Mouse (Mus musculus): ENCODE measurements around the gene Antxr1. TPM values are rescaled to one million over a fixed set of nuclear protein-coding genes. Genes with fewer than 3 reads are reported as not detected.

Antxr1 gene
- polyA plus RNA-seq, 1 experiment from 2014 or later: 4.3 TPM

- no peak overlapping the region for H3K27ac ChIP-seq
- H3K9ac ChIP-seq: no peak overlapping the region
- no peaks in the 10 kb centered on the region for H3K36me3 ChIP-seq (replicated peaks)
- H3K9me3 ChIP-seq: no peaks in the 10 kb centered on the region
- H3K27me3 ChIP-seq: no peaks in the 10 kb centered on the region
- H3K4me1 ChIP-seq: peaks cover 6% of the 10 kb centered on the region; the same call in 1 of the 2 replicates
- WGBS: 89% methylated on average over 2 of the region's 2 CpGs
- ATAC-seq (ENCODE audit: low FRiP score): no peak
- no peak overlapping the region for H3K4me3 ChIP-seq (replicated peaks)
- no peak overlapping the region for H3K4me2 ChIP-seq
Observed at GRCm38 (mm10) chr6:87326932-87327331, 8.7 kb downstream of the Antxr1 start.

GRCm38 (mm10) chr6:87323381-87323780, 12.2 kb downstream of the Antxr1 start:
- H3K9me3 ChIP-seq: no peaks in the 10 kb centered on the region
- no peaks in the 10 kb centered on the region for H3K27me3 ChIP-seq
- 89% methylated on average over 2 of the region's 2 CpGs for WGBS
- H3K4me3 ChIP-seq (replicated peaks): no peak overlapping the region
- no peak overlapping the region for H3K4me2 ChIP-seq
- H3K36me3 ChIP-seq (replicated peaks): no peaks in the 10 kb centered on the region
- ATAC-seq (ENCODE audit: low FRiP score): no peak
- H3K4me1 ChIP-seq: no peaks in the 10 kb centered on the region
- H3K9ac ChIP-seq: no peak overlapping the region
- no peak overlapping the region for H3K27ac ChIP-seq

DNA sequence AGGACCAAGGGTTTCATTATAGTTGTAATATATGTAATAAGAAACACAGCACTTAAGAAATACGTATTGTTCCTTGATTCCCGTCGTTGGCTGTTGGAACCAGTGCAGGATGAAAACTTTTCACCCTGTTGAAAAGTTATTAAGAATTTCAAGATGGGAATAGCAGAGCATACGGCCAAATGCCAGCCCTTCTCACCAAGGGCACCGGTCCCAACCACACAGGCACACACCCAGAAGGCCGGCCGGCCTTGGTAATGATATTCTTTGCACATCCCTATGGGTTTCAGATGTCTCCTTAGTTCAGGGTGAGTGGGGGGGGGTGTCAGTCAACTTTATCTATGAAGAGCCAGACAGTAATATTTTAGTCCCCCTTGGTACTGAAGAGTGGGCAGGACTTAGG, 17.0 kb downstream of the Antxr1 start:
- no peak for ATAC-seq (ENCODE audit: low FRiP score)
- Histone ChIP-seq H3K27ac (no peak overlapping the region), H3K27me3 (no peaks in the 10 kb centered on the region), H3K4me2 (no peak overlapping the region), H3K36me3 (replicated peaks) (no peaks in the 10 kb centered on the region), H3K9me3 (no peaks in the 10 kb centered on the region), H3K4me1 (no peaks in the 10 kb centered on the region), H3K4me3 (replicated peaks) (no peak overlapping the region), H3K9ac (no peak overlapping the region)
- WGBS: 96% methylated on average over 7 of the region's 7 CpGs

DNA sequence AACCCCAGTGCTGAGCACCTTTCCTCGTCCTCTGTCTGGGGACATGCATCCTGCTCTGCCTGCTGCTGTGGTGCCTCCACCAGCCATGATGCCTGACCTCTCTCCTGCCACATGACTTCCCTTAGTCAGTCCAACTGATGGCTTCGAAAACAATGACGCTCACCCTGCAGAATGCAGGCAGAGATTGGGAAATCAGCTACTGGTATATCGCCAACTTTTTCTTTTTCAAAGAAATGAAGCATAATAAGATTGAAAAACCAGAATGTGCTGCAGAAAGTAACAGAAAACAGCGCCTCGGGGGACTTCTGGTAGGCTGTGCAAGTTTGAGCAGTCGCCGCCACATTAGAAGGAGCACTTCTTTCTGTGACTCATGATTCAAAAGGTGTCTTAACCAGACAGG, 18.7 kb downstream of the Antxr1 start:
- Histone ChIP-seq H3K4me3 (replicated peaks) (no peak overlapping the region), H3K4me2 (no peak overlapping the region), H3K4me1 (no peaks in the 10 kb centered on the region), H3K27ac (no peak overlapping the region), H3K27me3 (no peaks in the 10 kb centered on the region), H3K9me3 (no peaks in the 10 kb centered on the region), H3K36me3 (replicated peaks) (no peaks in the 10 kb centered on the region), H3K9ac (no peak overlapping the region)
- no peak for ATAC-seq (ENCODE audit: low FRiP score)
- 89% methylated on average over 8 of the region's 8 CpGs for WGBS

DNA sequence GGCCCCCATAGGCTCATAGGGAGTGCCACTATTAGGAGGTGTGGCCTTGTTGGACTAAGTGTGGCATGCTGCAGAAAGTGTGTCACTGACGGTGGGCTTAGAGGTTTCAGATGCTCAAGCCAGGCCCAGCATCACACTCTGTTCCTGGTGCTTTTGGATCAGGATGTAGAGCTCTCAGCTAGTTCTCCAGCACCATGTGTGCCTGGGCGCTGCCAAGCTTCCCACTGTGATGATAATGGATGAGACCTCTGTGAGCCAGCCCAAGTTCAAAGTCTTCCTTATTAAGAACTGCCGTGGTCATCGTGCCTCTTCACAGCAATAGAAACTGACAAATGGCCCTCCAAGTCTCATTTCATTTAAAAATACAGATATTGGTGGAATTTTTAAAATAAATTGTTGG, 22.9 kb downstream of the Antxr1 start:
- H3K4me1 ChIP-seq: no peaks in the 10 kb centered on the region
- no peak overlapping the region for H3K4me2 ChIP-seq
- no peaks in the 10 kb centered on the region for H3K27me3 ChIP-seq
- no peak overlapping the region for H3K27ac ChIP-seq
- no peaks in the 10 kb centered on the region for H3K9me3 ChIP-seq
- H3K36me3 ChIP-seq (replicated peaks): peaks cover 21% of the 10 kb centered on the region
- H3K9ac ChIP-seq: no peak overlapping the region
- ATAC-seq (ENCODE audit: low FRiP score): no peak
- WGBS: 87% methylated on average over 4 of the region's 4 CpGs
- H3K4me3 ChIP-seq (replicated peaks): no peak overlapping the region

DNA sequence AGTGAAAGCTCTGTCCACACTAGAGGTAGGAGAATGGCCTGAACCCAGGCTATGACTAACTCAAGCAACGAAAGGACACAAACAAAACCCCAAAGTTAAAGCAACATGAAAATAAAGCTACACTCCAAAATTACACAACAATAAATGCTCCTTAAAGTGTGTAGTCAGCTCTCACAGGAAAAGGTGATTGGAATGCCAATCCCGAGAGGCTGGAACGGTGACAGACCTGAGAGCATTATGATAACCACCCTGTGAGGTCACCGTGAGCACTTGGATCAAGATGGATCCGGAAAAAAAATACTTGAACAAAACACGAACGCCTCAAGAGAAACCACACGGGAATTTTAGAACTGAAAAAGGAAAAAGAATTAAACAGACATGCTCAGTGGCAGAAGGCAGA, 31.1 kb downstream of the Antxr1 start:
- no peak overlapping the region for H3K9ac ChIP-seq
- 89% methylated on average over 8 of the region's 8 CpGs for WGBS
- H3K36me3 ChIP-seq (replicated peaks): peaks cover 5% of the 10 kb centered on the region
- H3K27me3 ChIP-seq: no peaks in the 10 kb centered on the region
- no peak overlapping the region for H3K4me2 ChIP-seq
- no peak for ATAC-seq (ENCODE audit: low FRiP score)
- H3K9me3 ChIP-seq: no peaks in the 10 kb centered on the region
- H3K27ac ChIP-seq: no peak overlapping the region
- H3K4me1 ChIP-seq: peaks cover 13% of the 10 kb centered on the region
- no peak overlapping the region for H3K4me3 ChIP-seq (replicated peaks)

- no peak overlapping the region for H3K4me2 ChIP-seq
- peaks cover 13% of the 10 kb centered on the region for H3K4me1 ChIP-seq
- H3K27me3 ChIP-seq: no peaks in the 10 kb centered on the region
- no peaks in the 10 kb centered on the region for H3K9me3 ChIP-seq
- no peak overlapping the region for H3K4me3 ChIP-seq (replicated peaks)
- H3K9ac ChIP-seq: no peak overlapping the region
- no peak overlapping the region for H3K27ac ChIP-seq
- 75% methylated on average over 5 of the region's 5 CpGs for WGBS
- no peak for ATAC-seq (ENCODE audit: low FRiP score)
- H3K36me3 ChIP-seq (replicated peaks): no peaks in the 10 kb centered on the region; the same call in 1 of the 2 replicates
Observed at GRCm38 (mm10) chr6:87302746-87303145, 32.9 kb downstream of the Antxr1 start.

DNA sequence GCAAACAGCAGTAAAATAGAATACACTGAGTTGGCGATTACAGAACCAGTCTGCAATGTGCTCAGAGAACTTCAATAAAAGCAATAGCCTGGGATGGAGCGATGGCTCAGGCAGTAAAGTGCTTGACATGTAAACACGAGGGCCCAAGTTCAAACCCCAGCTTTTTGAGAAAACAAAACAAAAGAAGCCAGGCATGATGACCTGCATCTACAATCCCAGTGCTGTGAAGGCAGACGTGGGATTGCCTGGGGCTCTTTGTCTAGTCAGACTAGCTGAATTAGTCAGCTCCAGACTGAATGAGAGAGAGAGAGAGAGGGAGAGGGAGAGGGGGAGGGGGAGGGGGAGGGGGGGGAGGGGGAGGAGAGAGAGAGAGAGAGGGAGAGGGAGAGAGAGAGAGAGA, 33.6 kb downstream of the Antxr1 start:
- peaks cover 13% of the 10 kb centered on the region for H3K4me1 ChIP-seq
- H3K27ac ChIP-seq: no peak overlapping the region
- no peak overlapping the region for H3K4me2 ChIP-seq
- no peak for ATAC-seq (ENCODE audit: low FRiP score)
- no peak overlapping the region for H3K9ac ChIP-seq
- 29% methylated on average over 4 of the region's 4 CpGs for WGBS
- no peaks in the 10 kb centered on the region for H3K9me3 ChIP-seq
- H3K27me3 ChIP-seq: no peaks in the 10 kb centered on the region
- H3K36me3 ChIP-seq (replicated peaks): no peaks in the 10 kb centered on the region
- H3K4me3 ChIP-seq (replicated peaks): no peak overlapping the region

GRCm38 (mm10) chr6:87294904-87295303, 40.7 kb downstream of the Antxr1 start:
- Histone ChIP-seq H3K27ac (no peak overlapping the region), H3K9ac (no peak overlapping the region), H3K4me3 (replicated peaks) (no peak overlapping the region), H3K27me3 (no peaks in the 10 kb centered on the region), H3K36me3 (replicated peaks) (peaks cover 2% of the 10 kb centered on the region; the same call in 1 of the 2 replicates), H3K4me2 (no peak overlapping the region), H3K9me3 (no peaks in the 10 kb centered on the region), H3K4me1 (no peaks in the 10 kb centered on the region; the same call in 1 of the 2 replicates)
- ATAC-seq (ENCODE audit: low FRiP score): no peak
- WGBS: 94% methylated on average over 3 of the region's 3 CpGs

DNA sequence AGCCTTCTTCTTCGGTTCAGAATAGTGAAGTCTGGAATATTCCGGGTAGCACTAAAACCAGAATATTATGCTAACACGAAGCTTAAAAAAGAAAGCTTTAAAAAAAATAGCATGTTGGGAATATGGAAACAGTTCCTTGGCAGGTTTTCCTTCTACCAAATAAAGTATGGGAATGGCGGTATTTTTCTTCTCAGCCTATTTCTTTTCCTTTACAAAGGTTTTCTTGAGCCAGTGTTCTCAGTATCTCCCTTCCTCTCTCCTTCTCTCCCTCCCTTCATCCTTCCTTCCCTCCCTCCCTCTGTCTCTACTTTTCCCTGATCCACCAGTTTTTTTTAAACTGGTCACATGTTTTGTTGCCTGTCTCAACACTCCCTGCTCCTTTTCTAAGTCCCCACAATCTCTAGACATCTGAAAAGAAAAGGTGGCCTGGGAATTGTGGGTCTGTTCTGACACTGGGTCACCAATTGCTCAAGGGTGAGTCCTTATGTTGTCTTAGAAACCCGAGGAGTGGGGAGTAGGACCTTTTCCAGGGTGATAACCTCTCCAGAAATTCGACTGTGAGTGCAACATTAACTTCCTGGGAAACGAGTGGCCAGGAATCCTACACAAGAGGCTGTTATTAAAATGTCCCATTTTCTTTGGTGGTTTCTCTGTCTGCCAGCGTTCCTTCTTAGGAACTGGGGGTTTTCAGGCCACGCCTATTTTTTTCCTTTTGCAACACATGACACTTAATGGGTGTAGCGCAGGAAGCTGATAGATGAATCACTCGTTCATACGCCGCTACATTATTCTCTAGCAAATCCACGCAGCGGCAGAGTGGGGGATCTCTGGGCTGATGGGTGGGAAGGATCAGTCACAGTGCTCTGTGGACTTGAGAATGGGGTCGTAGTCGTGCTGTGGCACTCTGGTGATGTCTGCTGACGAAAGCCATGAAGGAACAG, 42.4 kb downstream of the Antxr1 start:
- WGBS: 88% methylated on average over 18 of the region's 18 CpGs

GRCm38 (mm10) chr6:87287251-87287650, 48.4 kb downstream of the Antxr1 start:
- WGBS: 90% methylated on average over 6 of the region's 6 CpGs
- H3K9ac ChIP-seq: no peak overlapping the region
- H3K4me2 ChIP-seq: no peak overlapping the region
- H3K27ac ChIP-seq: no peak overlapping the region
- H3K36me3 ChIP-seq (replicated peaks): peaks cover 10% of the 10 kb centered on the region
- H3K4me3 ChIP-seq (replicated peaks): no peak overlapping the region
- H3K4me1 ChIP-seq: no peaks in the 10 kb centered on the region
- no peak for ATAC-seq (ENCODE audit: low FRiP score)
- H3K9me3 ChIP-seq: no peaks in the 10 kb centered on the region
- H3K27me3 ChIP-seq: no peaks in the 10 kb centered on the region

More for the DNA sequence above, 42.4 kb downstream of the Antxr1 start:
- Histone ChIP-seq H3K27me3 (no peaks in the 10 kb centered on the region), H3K4me2 (no peak overlapping the region), H3K9me3 (no peaks in the 10 kb centered on the region), H3K36me3 (replicated peaks) (peaks cover 2% of the 10 kb centered on the region; the same call in 1 of the 2 replicates), H3K4me3 (replicated peaks) (no peak overlapping the region), H3K4me1 (no peaks in the 10 kb centered on the region), H3K27ac (no peak overlapping the region), H3K9ac (no peak overlapping the region)
- no peak for ATAC-seq (ENCODE audit: low FRiP score)

DNA sequence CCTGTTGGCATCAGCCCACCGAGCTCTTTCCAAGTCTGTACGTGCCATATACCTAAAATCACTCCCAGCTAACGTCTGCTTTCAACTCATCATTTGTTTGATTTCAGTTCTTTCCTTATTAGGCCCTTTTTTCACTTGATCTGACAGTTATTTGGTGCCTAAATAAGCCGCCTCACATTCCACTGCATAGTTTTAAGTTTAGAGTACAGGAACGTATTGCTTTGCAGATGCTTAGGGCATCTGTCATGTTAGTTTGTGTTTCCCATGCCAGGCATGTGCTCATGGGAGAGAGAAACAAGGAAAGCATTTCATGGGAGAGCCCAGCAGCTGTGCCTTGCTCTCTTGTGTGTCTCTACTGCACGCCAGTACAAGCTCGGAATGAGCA, 50.3 kb downstream of the Antxr1 start:
- Histone ChIP-seq H3K4me1 (no peaks in the 10 kb centered on the region), H3K9me3 (no peaks in the 10 kb centered on the region), H3K27me3 (no peaks in the 10 kb centered on the region), H3K9ac (no peak overlapping the region), H3K4me3 (replicated peaks) (no peak overlapping the region), H3K27ac (no peak overlapping the region), H3K4me2 (no peak overlapping the region), H3K36me3 (replicated peaks) (peaks cover 8% of the 10 kb centered on the region)
- ATAC-seq (ENCODE audit: low FRiP score): no peak
- 93% methylated on average over 7 of the region's 7 CpGs for WGBS
